Mouse (Mus musculus) effector memory CD4-positive, alpha-beta T cell, adult 5 months (primary cell): Measurements from ENCODE around the gene Tmem117. TPM values are rescaled to one million over a fixed set of nuclear protein-coding genes. Genes with fewer than 3 reads are reported as not detected.

Experiments used
- polyA plus RNA-seq: library from polyadenylated mRNA; unstranded; fragments of 100-300 nt; shearing (Covaris generic); gene quantifications from one replicate; pipeline ENCODE4 v1.2.1, GENCODE M21; 2017

The Tmem117 gene
- not detected for polyA plus RNA-seq

DNA sequence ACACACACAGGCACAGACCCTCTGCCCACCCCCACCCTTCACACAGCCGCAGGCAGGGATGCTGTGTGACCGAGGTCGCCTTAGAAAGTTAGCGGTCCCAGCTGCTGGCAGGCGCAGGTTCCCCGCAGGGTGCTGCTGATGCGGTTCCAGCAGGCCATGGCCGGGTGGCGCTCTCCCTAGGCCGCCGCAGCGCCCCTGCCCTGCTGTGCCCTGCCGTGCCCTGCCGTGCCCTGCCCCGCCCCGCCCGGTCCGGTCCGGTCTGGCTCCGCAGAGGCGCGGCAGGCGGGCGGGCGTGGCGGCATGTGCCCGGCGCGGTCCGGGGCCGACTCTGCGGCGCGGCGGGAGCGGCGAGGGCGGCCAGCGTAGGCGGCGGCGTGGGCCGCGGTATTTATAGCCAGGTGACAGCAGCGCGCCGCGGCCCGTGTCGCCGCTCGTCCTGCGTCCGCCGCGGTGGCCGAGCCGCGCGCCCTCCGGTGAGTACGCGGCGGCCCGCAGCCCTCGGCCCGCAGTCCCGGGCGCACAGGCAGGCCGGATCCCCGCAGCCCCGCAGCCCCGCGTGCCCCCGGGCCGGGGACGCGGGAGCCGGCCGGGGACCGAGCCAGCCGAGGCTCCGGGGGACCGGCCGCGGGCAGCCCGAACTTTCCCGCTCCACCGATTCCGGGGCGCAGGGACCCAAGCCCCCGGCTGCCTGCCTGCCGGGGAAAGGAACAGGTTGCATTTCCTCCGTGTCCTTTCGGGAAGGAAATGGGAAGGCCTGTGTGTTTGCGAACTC, at the start of gene Tmem117:
Gene Tmem117, plus strand, starts transcription at position 403 of the 772 bp plus-strand sequence.

DNA sequence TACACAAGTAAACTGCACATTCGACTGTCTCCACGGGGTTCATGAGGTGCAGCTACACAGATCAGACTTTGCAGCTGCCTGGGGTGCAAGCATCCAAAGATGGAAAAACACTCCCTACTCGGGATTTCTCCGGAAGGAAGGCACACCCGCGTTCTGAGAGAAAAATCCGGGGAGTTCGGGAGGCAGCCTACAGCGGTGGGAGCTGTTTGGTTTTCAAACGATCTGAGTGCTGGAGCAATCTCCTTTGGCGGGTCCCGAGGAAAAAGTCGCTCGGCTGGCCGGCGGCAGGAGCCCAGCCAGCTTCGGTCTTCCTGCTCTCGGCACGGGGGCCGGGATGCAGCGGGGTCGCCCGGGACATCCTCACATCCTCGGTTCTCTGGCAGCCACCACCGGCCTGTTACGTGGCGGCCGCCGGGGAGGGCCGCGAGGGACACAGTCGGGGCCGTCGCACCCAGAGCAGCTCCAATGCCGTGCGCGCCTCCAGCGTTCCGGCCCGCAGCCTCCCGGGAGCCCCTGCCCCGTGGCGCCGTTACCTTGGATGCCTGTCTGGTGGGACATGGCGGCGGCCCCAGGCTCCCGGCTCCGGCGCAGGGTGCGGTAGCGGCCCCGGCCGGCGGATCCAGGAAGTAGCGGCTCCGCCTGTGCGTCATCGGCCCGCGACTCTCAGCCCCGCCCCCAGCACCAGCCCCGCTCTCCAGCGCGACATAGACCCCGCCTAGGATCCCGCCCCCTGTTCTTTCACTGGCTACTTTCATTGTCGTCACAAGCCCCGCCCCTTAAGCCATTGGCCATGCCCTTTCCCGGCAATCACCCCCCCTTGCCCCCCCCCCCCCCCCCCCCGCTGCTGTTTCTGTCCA, 39.6 kb upstream of the Tmem117 start, which contains the start of gene Twf1:
Gene Twf1, minus strand, starts transcription at position 671 of the 857 bp plus-strand sequence.

Other genes starting within 250 kb of the Tmem117 start
- gene Adamts20, start 163.8 kb upstream of the Tmem117 start, polyA plus RNA-seq, result not detected
- gene Pus7l, start 85.7 kb upstream of the Tmem117 start, polyA plus RNA-seq, result 6.5 TPM
- gene Irak4, start 85.6 kb upstream of the Tmem117 start, polyA plus RNA-seq, result 18.5 TPM
- 26.0 TPM for gene Twf1, start 39.3 kb upstream of the Tmem117 start, polyA plus RNA-seq